Mouse (Mus musculus): Measurements from ENCODE around the gene Akap8. TPM values are rescaled to one million over a fixed set of nuclear protein-coding genes. Genes with fewer than 3 reads are reported as not detected.

Akap8 gene
- total RNA-seq, 1 experiment from 2014 or later = 203 TPM

DNA sequence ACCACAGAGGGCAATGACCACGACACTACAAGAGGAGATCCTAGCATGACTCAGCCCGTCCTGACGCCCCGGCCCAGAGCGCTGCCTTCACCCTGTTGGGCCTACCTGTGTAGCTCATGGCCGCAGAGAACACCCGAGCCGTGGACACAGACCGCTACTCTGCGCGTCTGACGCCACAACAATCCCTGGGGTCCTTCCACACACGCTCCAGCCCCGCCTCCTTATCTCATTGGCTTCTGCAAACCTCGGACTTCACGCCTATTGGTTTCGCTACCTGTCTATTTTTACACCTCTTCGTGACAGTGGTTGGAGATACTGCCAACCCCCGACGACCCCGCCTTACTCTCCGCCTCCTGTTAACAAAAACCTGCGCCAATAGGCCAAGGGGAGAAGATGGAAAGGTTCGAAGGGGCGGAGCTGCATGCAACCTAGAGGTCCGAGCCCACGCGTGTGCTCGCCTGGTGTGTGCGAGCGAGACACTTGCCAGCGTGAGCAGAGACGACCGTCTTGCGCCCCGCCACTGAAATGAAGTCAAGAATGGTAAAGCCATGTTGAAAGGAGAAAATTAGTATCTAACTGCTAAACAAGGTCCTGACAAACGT is 29.4 kb upstream of the Akap8 start, which contains the start of gene Akap8l:
Gene Akap8l, minus strand, starts transcription at position 226 of the 602 bp plus-strand sequence.
- ATAC-seq (replicated peaks; ENCODE audit: insufficient number of reproducible peaks, low FRiP score, low TSS enrichment, poor library complexity, severe bottlenecking) = peak; percentile 97

GRCm38 (mm10) chr17:32349851-32350381 is 28.9 kb upstream of the Akap8 start:
- no peak for ATAC-seq (replicated peaks; ENCODE audit: insufficient number of reproducible peaks, low FRiP score, low TSS enrichment, poor library complexity, severe bottlenecking)

DNA sequence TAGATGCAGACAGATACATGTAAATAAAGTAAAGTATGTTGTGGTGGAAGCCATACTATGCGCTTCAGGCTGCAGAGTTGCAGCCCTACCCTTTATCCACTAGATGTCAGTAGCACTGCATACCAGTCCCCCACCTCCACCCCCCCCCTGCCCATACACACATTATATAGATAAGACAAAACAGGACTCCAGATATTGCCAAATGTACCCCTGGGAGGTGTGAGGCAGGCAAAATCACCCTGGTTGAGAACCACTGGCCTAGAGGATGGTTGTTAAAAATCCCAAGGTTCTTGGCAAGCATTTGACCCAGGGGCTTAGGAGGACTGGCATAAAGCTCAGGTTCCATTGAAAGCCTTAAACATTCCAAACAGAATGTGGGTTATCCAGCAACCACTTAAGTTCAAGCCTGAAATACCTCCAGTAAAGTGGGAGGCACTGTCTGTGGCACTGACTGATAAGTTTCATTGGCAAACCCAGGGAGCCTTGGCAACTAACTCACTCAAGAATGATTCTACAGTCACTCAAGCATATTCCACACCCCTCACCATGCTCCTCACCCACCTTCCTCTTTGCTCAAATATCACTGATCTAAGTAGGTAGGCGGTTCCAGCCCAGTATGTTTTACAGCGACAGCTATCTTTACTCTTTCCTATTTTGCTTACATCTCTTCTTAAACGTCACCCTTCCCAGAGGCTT is 28.1 kb upstream of the Akap8 start:
- peak; percentile 40; the same call in 1 of the 2 replicates for ATAC-seq (replicated peaks; ENCODE audit: insufficient number of reproducible peaks, low FRiP score, low TSS enrichment, poor library complexity, severe bottlenecking)

- ATAC-seq (replicated peaks; ENCODE audit: insufficient number of reproducible peaks, low FRiP score, low TSS enrichment, poor library complexity, severe bottlenecking) = no peak
Observed at GRCm38 (mm10) chr17:32348406-32348805, 27.4 kb upstream of the Akap8 start.

DNA sequence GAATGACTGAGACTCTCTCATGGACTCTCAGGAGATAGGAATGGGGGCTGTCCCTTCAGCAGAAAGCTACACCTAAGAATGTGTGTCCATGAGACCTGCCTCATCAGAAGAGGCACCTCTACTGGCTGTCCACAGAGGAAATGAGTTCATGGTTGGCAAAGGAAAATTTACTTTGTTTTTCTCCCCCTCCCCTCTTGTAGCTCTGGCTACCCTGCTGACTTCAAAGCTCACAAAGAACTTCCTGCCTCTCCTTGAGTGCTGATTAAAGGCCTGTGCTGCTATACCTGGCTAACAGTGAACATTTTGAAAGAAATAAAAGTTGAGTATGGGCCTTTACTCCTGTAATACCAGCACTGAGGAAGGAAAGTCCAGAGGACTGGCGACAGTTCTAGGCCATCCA is 20.1 kb upstream of the Akap8 start:
- ATAC-seq (replicated peaks; ENCODE audit: insufficient number of reproducible peaks, low FRiP score, low TSS enrichment, poor library complexity, severe bottlenecking) = no peak

GRCm38 (mm10) chr17:32340110-32340509 is 19.1 kb upstream of the Akap8 start:
- ATAC-seq (replicated peaks; ENCODE audit: insufficient number of reproducible peaks, low FRiP score, low TSS enrichment, poor library complexity, severe bottlenecking) = no peak

DNA sequence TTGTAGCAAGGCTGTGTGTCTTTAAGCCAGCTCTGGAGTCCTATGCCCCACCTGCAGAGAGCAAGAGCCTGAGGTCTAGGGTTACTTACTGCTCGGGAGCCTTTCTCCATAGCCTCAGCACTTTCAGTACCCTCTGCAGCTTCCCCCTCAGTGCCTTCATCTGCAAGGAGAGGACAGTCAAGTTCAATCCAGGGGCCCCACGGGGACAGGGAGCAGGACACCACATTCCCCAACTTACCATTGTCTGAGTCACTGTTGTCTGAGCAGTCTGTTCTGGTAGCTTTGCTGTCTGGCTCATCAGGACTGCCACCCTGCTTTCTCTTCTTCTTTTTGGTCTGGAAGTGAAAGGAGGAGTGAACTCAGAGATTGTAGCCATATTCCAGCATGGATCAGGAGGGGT is 14.8 kb upstream of the Akap8 start:
- no peak for ATAC-seq (replicated peaks; ENCODE audit: insufficient number of reproducible peaks, low FRiP score, low TSS enrichment, poor library complexity, severe bottlenecking)

DNA sequence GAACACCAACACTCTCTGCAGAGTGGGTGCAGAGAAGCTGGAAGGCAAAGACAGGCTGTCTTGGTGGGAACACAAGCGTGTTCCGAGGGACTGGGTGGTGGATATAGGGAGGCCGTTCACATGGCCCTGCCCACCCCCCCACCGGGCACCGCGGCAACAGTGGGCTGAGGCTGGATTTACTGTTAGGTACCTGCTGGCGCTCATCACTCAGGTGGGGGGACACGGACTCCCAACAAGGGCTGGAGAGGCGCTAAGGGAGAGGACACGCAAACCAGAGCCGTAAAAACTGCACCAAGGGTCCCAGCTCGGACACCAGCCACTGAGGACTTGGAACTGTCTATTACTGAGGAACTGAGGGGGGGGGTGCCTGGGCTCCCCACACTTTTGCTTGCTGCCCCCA is 13.9 kb upstream of the Akap8 start:
- no peak for ATAC-seq (replicated peaks; ENCODE audit: insufficient number of reproducible peaks, low FRiP score, low TSS enrichment, poor library complexity, severe bottlenecking)

DNA sequence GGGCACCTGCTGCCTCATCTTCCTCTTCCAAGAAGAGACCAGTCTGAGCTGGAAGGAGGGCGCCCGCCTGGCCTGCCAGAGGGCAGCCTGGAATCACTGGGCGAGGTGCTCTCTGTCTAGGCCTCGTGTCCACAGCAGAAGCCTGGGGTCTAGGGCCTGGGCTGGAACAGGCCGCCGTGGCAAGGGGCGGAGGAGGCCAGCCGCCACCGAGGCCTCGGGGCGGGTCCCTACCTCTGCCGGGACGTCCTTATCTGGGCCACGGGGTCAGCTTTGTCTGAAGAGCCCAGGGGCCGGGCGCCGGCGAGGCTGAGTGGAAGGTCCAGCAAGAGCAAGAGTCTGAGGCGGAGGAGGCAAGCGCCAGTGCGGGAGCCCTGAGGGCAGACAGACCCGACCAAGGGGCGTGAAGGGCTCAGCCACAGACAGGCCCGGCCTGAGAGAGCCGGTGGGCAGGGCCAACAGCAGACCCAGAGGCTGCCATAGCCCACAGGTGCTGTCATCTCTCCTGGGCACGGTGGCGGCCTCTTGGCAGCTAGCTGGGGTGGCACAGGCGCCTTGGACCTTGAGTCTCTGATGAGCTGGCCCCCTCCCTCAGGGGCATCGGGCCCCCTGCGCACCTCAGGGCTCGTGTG is 12.8 kb upstream of the Akap8 start:
- ATAC-seq (replicated peaks; ENCODE audit: insufficient number of reproducible peaks, low FRiP score, low TSS enrichment, poor library complexity, severe bottlenecking) = no peak

DNA sequence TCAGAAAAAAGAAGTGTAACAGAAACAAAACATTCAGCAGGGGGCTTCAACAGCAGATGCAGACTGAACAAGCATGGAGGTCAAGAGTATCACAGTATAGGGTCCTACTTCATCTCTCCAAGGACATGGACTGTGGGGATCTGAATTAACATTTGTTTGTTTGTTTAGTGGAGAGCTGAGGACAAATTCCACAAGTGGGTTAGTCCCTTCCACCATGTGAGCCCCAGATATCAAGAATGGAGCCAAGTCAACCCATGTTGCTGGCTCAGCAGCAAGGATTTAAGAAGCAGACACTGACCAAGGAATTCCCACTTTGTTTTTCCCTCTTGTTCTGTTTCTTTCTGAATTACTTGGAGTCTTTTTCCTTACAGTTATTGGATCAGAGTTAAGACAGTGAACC is 6.5 kb upstream of the Akap8 start:
- ATAC-seq (replicated peaks; ENCODE audit: insufficient number of reproducible peaks, low FRiP score, low TSS enrichment, poor library complexity, severe bottlenecking) = no peak

GRCm38 (mm10) chr17:32322809-32323208 is 1.8 kb upstream of the Akap8 start:
- ATAC-seq (replicated peaks; ENCODE audit: insufficient number of reproducible peaks, low FRiP score, low TSS enrichment, poor library complexity, severe bottlenecking) = no peak

- ATAC-seq (replicated peaks; ENCODE audit: insufficient number of reproducible peaks, low FRiP score, low TSS enrichment, poor library complexity, severe bottlenecking) = no peak
Observed at GRCm38 (mm10) chr17:32321836-32322235, 798 bp upstream of the Akap8 start.

DNA sequence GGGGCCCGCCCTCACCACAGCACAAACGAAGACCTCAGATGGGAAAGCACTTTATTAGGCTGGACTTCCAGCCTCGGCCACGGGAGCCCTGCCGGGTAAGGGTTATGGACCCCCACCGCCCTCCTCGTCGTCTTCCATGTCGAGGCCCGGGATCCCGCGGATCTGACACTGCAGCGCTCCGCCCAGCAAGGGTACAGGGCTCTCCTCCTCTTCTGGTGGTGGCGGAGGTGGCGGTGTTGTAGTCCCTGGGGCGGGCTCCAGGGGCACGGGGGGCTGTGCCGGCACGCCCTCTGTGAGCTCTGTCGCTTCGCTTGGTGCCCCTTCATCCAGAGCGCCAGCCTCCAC is 324 bp upstream of the Akap8 start:
- peak; percentile 15 for ATAC-seq (replicated peaks; ENCODE audit: insufficient number of reproducible peaks, low FRiP score, low TSS enrichment, poor library complexity, severe bottlenecking)

GRCm38 (mm10) chr17:32319950-32320349 is 1.1 kb downstream of the Akap8 start:
- no peak for ATAC-seq (replicated peaks; ENCODE audit: insufficient number of reproducible peaks, low FRiP score, low TSS enrichment, poor library complexity, severe bottlenecking)

DNA sequence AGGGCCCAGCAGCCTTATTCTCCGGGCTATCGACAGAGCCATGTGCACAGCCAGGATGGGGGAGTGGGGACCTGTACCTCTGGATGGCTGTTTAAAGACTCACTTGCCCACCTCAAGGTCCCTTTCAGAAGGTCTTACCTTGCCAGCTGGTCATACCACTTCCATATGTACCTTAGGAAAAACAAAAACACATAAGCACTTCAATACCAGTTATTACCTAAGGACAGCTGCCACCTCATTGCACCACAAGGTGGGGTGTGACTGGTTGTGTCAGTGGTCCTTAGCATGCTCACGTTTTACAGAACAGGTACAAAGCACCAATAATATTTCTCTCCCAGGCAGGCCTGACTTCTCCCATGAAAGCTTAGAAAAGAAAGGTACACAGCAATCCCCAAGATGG is 3.3 kb downstream of the Akap8 start:
- no peak for ATAC-seq (replicated peaks; ENCODE audit: insufficient number of reproducible peaks, low FRiP score, low TSS enrichment, poor library complexity, severe bottlenecking)

DNA sequence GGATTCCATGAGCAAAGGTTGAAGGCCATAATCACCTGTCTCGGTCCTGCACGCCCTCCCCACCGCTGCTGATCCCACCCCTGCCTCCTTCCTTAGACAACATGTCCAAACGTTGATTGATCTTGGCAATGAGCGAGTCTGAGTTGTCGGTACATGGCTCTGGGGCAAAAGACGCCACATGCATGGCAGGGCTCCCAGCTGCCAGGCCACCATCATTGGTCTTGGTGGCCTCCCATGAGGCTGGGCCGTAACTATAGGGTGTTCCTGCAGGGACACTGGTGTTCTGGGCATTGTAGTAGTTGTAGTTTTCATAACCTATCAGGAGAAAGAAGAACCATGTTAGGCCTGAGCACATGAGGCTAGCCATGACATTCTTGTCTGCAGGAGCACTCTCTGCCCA is 4.0 kb downstream of the Akap8 start:
- no peak for ATAC-seq (replicated peaks; ENCODE audit: insufficient number of reproducible peaks, low FRiP score, low TSS enrichment, poor library complexity, severe bottlenecking)

DNA sequence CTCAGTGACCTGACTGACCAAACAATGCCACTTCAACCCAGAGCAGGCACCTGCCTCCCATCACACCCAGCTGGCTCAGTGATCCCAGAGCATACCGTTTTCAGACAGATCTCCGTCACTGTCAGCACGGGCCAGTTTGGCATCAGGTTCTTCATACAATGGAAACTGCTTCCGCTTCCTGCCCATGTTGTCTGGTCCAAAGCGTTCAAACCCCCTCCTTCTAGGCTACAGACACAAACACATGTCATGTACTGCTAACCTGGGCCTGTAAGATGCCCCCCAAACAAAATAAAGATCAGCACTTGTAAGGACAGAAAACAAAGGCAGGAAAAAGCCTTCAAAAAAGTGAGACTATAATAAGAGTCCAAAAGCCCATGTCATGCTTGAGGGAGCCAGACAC is 5.5 kb downstream of the Akap8 start:
- no peak for ATAC-seq (replicated peaks; ENCODE audit: insufficient number of reproducible peaks, low FRiP score, low TSS enrichment, poor library complexity, severe bottlenecking)

DNA sequence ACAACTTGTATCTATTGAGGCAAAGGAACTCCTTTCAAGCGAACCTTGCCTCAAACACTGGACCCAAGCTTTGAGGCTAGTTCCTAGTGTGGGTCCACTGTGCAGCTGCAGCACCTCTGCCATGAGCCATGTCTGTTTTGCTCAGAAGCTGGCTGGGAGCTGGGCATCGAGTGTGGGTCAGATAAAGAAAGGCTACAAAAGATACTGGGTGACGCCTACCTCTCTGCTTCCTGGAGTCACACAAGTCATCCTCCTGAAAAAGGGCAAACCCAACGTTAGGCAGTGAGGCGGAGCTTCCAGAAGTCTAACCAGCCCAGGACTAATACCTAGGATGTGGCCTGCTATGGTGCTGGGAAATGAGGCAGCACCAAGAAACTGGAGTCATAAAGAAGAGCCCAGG is 7.1 kb downstream of the Akap8 start:
- ATAC-seq (replicated peaks; ENCODE audit: insufficient number of reproducible peaks, low FRiP score, low TSS enrichment, poor library complexity, severe bottlenecking) = no peak

- no peak for ATAC-seq (replicated peaks; ENCODE audit: insufficient number of reproducible peaks, low FRiP score, low TSS enrichment, poor library complexity, severe bottlenecking)
Observed at GRCm38 (mm10) chr17:32312801-32313200, 8.2 kb downstream of the Akap8 start.

DNA sequence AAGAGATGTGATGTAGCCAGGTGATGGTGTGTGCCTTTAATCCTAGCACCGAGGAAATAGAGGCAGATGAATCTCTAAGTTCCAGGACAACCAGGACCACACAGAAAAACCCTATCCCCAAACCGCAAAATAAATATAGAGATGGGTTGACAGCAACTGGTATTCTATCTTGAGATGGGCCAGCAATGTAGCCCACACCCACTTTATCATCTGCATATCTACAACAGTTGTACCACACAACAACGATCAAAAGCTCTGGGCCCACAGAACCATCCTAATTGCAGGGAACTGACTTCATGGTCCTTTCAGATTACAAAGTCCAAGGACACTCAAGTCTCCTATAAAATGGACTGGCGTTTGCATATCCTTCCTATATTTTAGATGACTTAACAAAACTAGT is 13.1 kb downstream of the Akap8 start:
- no peak for ATAC-seq (replicated peaks; ENCODE audit: insufficient number of reproducible peaks, low FRiP score, low TSS enrichment, poor library complexity, severe bottlenecking)
